Mouse (Mus musculus) cerebellum, adult 9-11 months (tissue): ENCODE results near the gene Gmfg.

Experiments
- DNase-seq: peaks from one replicate; pipeline ENCODE4 v3.0.0; 2022

Gmfg gene

GRCm38 (mm10) chr7:28436932-28437570 lies at the start of gene Gmfg:
Gmfg (plus strand) TSS chr7:28437447.
- peak; percentile 86 for DNase-seq

- peak; percentile 22 for DNase-seq
These were observed 46.9 kb upstream of the Gmfg start for GRCm38 (mm10) chr7:28390331-28390730.

GRCm38 (mm10) chr7:28392429-28393271 lies 44.6 kb upstream of the Gmfg start, which contains the start of the genes Med29 and Paf1:
Med29 (minus strand) TSS chr7:28392708.
Paf1 (plus strand) TSS chr7:28392951.
- peak; percentile 99 for DNase-seq

- peak; percentile 41 for DNase-seq
These were observed 43.8 kb upstream of the Gmfg start for GRCm38 (mm10) chr7:28393272-28393951.

- no peak for DNase-seq
These were observed 41.8 kb upstream of the Gmfg start for GRCm38 (mm10) chr7:28395425-28395824.

GRCm38 (mm10) chr7:28398000-28398399 lies 39.2 kb upstream of the Gmfg start:
- no peak for DNase-seq

DNA sequence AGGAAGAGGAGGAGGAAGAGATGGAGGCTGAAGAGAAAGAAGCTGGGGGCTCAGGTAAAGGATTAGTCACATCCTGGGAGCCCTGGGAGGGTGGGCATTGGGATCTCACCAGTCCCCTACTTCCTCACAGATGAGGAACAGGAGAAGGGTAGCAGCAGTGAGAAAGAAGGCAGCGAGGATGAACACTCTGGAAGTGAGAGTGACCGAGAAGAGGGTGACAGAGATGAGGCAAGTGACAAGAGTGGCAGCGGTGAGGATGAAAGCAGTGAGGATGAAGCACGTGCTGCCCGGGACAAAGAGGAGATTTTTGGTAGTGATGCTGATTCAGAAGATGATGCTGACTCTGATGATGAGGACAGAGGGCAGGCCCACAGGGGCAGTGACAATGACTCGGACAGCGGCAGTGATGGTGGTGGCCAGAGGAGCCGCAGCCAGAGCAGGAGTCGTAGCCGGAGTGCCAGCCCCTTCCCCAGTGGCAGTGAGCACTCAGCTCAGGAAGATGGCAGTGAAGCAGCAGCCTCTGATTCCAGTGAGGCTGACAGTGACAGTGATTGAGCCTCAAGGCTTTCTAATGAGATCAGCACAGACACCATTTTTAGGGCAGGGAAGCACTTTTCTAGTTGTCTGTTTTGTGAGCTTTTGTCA lies 38.4 kb upstream of the Gmfg start:
- DNase-seq, result no peak

- no peak for DNase-seq
These were observed 36.2 kb upstream of the Gmfg start for GRCm38 (mm10) chr7:28401030-28401429.

DNA sequence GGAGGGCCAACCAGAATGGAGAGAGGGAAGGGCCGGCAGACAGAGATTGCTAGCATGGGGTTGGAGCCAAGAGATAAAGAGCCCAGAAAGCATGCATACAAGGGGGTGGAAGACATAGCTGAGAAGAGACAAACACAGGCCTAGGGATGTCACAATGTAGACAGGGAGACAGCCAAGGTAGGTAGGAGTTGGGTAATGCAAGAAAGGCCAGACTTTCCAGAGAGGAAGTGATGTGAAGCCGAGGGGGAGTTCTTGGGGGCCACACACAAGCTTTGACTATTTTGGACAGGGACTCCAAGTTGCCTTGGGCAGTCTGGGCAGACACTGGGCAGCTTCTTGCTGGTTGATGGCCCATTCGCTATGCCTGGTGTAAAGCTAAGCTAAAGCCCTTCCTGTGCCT lies 35.3 kb upstream of the Gmfg start:
- DNase-seq, result no peak

- DNase-seq, result no peak
These were observed 26.3 kb upstream of the Gmfg start for GRCm38 (mm10) chr7:28410841-28411475.

DNA sequence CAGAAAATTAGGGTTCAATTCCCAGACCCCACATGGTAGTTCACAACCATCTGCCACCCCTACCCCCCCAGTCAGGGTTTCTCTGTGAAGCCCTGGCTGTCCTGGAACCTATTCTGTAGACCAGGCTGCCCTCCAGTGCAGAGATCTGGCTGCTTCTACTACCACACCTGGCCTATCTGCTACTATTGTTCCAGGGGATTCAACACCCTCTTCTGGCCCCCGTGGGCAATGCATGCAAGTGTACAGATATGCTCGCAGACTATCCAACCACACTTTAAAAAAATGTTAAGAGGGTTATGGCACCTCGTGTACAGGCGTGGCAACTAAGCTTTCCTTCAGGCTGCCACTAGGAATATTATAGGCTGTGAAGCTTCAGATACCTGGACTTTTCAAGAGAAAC lies 24.4 kb upstream of the Gmfg start:
- no peak for DNase-seq

GRCm38 (mm10) chr7:28417368-28417767 lies 19.9 kb upstream of the Gmfg start:
- no peak for DNase-seq

- no peak for DNase-seq
These were observed 19.1 kb upstream of the Gmfg start for GRCm38 (mm10) chr7:28418096-28418670.

DNA sequence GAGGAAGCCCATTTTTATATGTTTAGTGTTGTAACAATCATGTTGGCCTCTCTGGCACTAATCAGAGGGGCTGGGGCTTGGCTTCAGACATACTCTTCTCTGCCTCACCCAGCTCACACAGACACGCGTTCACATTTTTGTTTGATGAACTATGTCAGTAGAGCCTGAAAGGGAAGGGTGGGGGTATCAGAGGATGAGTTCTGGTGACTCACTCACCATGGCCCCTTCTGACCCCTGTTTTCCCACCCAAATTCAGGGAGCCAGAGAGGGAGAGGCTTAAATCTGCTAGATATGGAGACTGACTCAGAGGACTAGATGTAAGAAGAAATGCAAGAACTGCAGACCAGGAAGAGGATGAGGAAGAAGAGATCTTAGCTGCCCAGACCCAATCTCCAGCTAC lies 17.8 kb upstream of the Gmfg start:
- DNase-seq, result no peak

GRCm38 (mm10) chr7:28423018-28423417 lies 14.2 kb upstream of the Gmfg start:
- no peak for DNase-seq

DNA sequence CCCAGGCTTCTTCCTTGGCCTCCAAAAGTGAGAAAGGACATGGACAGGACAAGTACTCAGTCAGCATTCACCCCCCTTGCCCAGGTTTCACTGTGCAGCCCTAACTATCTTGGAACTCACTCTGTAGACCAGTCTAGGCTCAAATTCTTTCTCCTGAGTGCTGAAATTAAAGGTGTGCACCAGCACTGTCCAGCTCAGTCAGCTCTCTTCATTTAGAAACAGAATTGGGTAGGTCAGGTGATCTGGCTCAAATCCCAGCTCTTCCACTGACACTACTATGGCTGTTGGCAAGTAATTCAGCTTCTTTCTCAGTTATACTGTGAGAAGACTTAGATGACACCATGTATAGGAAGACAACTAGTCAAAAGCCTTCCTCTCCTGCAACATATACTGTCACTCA lies 9.5 kb upstream of the Gmfg start:
- DNase-seq, result no peak

- no peak for DNase-seq
These were observed 6.7 kb upstream of the Gmfg start for GRCm38 (mm10) chr7:28430512-28430911.

DNA sequence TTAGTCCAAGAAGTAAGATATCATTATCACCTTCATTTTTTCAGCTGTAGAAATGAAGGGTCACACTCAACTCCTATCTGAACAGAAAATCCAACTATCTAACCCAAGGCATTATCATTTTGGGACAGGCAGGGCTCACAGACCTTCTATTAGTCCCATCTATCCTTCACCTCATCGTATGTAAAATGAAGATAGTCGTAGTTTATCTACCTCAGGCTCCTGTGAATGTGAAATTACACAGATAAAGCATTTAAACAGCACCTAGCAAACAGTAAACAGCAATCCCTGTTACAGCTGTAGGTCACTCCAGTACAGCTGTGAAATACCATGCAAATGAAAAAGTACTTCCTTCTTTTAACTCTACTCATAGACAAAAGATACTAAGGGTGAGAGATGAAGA lies 5.0 kb upstream of the Gmfg start:
- DNase-seq, result no peak

DNA sequence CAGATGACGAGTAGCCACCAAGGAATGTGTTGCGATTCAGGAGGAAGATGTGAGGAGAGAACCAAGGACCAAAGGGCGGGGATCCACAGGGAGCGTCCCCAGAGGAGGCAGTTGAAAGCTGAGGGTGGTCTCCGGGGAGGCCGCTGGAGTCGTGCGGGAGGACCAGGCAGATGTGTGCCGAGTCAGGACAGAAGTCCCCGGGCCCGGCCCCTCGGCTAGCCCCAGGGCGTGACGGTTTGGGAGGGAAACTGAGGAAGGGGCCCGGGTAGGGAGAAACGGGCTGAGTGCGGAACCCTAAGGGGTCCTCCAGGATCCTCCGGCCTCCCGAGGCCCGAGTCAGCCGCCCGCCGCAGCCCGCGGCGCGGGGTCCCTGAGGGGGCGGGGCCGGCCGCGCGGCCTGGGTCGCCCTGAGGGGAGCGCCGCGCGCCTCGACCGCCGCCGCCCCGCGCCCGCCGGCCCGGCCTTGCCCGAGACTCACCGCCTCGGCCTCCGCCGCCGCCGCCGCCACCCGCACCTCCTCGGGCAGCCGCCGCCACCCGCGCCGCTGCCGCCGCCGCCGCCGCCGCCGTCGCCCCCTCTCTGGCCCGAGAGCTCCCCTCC lies 1.5 kb upstream of the Gmfg start:
- DNase-seq, result peak; percentile 74

GRCm38 (mm10) chr7:28436271-28436904 lies 859 bp upstream of the Gmfg start:
- peak; percentile 100 for DNase-seq

DNA sequence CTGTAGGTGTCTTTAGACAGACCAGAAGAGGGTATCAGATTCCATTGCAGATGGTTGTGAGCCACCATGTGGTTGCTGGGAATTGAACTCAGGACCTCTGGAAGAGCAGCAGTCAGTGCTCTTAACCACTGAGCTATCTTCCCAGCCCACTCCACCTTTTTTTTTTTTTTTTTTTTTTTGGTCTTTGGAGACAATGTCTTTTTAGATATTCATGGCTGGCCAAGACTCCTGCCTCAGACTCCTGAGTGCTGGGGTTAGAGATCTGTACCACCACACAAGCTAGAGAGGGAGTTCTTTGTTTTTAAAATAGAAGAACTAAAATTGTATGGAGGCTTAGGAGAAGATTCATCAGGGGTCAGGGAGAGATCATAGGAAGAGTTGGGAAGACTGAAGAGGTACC lies 717 bp downstream of the Gmfg start:
- no peak for DNase-seq
